Mouse (Mus musculus) layer of hippocampus, adult 9-10 months (tissue): ENCODE results near the gene Axl.

Experiments used
- DNase-seq: peaks from one replicate; pipeline ENCODE4 v3.0.0; 2022; ENCODE audit warnings: low spot score

Axl gene

GRCm38 (mm10) chr7:25710519-25711130 is 77.9 kb downstream of the Axl start:
- DNase-seq = no peak

DNA sequence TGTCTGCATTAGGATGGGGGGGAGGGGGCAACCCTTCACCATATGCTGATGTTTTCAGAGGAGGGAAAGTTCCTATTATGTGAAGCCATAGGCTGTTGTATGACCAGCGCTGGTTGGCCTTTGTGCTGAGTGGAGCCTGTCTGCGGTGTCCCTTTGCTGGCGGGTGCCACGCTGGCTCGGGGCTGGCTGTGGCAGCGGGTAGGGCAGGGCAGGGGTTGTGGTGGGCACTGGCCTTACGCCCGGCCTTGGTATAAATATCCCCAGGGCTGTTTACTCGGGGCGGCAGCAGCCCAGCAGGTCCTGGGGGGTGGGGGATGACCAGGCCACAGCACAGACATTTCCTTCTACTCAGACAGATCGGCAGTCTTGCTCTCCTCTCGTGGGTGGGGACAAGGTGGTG is 78.5 kb downstream of the Axl start:
- DNase-seq = no peak

DNA sequence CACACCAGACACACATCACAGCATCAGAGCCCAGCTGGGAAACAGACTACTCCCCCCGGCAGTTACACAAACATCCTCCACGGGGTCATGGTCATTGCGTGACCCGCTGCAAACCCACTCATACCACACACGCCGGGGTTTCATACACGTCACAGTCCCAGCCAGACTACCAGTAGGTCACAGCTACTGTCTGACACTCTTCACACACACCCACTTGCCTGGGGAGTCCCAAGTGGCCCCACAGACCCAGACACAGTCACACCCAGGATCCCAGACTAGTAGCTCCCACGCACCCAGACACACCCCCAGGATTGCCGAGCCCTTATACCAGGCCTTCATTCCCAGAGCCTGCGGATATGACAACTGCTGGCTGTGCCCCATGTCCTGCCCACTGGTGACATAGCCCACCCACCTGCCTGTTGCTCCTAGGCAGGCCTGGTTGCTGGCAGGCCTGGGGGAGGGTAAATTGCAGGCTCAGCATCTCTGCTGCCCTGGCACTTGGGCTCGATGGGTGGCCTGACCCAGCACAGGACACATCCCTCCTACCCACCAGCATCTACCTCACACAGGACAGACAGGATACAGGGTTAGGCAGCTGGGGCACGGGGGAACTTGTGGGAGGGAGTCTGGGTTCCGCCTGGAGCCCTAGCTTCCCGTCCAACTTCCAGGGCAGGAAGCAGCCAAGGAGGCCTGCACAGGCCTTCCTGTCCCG is 80.8 kb downstream of the Axl start:
- no peak for DNase-seq
